11 mouse cellular contexts compared by ENCODE assay signal in genomic region chr4:145058749-145059442, GRCm38 (mm10).
"Had no signal": no experiment of that assay in that cellular context is flagged by ENCODE, and none has a peak within 500 bp of the region (broad histone marks: within the 10 kb centered on the region; RNA-seq: fewer than 3 reads in every experiment).

No protein-coding gene starts in this region.

- ATAC-seq: midbrain, embryonic 13.5 days had no signal

- H3K4me2 ChIP-seq: kidney, embryonic 15.5 days; lung, embryonic 14.5 days; midbrain, embryonic 13.5 days had no signal

- H3K9ac ChIP-seq: kidney, embryonic 15.5 days; lung, embryonic 14.5 days; midbrain, embryonic 13.5 days had no signal

- H3K9me3 ChIP-seq: kidney, embryonic 15.5 days; limb, embryonic 10.5 days; midbrain, embryonic 13.5 days had no signal

- H3K27me3 ChIP-seq: kidney, embryonic 15.5 days; midbrain, embryonic 13.5 days had no signal

- H3K27ac ChIP-seq: kidney, embryonic 15.5 days; left cerebral cortex, adult 2 months; limb, embryonic 10.5 days; macrophage; midbrain, embryonic 13.5 days had no signal

- DNase-seq: kidney, adult 11 months; kidney, postnatal 14 days; lung, embryonic 14.5 days; lung, postnatal 14 days; right cerebral cortex, postnatal 14 days; thymus, postnatal 36 days had no signal

- H3K4me3 ChIP-seq: kidney, embryonic 15.5 days; left cerebral cortex, adult 2 months; limb, embryonic 10.5 days; midbrain, embryonic 13.5 days had no signal
